Mouse (Mus musculus) G1E (cell line): ENCODE measurements around the gene Dnajb14. TPM values are rescaled to one million over a fixed set of nuclear protein-coding genes. Genes with fewer than 3 reads are reported as not detected.
"Not testable (repeated sequence)": the region's sequence is repeated elsewhere in the genome, so short reads cannot be mapped to it uniquely, and the experiment has no call there.

Experiments
- ATAC-seq: 2 replicates; pipeline ENCODE4 v1.8.0; 2016; ENCODE audit warnings: mild to moderate bottlenecking; ENCODE audit not compliant: insufficient number of reproducible peaks, poor library complexity, low FRiP score, severe bottlenecking; ENCODE audit errors: extremely low read depth
- DNase-seq: peaks from one replicate; pipeline ENCODE4 v3.0.0; 2012; ENCODE audit warnings: low spot score
- H3K27me3 ChIP-seq: 2 replicates; pipeline ENCODE4 v1.6.1; 2012; ENCODE audit warnings: mild to moderate bottlenecking, low read length, inconsistent platforms; ENCODE audit not compliant: insufficient read depth
- H3K36me3 ChIP-seq: replicated peaks from 2 replicates; pipeline ENCODE3; 2012; ENCODE audit warnings: mild to moderate bottlenecking, inconsistent platforms
- H3K4me1 ChIP-seq: 2 replicates; pipeline ENCODE4 v1.6.1; 2012; ENCODE audit warnings: low read depth, low read length, inconsistent platforms, mixed read lengths; ENCODE audit not compliant: insufficient read depth
- H3K4me3 ChIP-seq: 2 replicates; pipeline ENCODE4 v1.5.1; 2012; ENCODE audit warnings: low read depth, mild to moderate bottlenecking, inconsistent platforms, low read length, moderate library complexity, mixed read lengths
- H3K9me3 ChIP-seq: replicated peaks from 2 replicates; pipeline ENCODE4 v1.6.1; 2012; ENCODE audit warnings: inconsistent platforms
- CTCF ChIP-seq: IDR thresholded peaks from 2 replicates; pipeline ENCODE4 v1.5.1; 2012; ENCODE audit warnings: low read depth, low read length, inconsistent platforms, mixed read lengths
- GATA1 ChIP-seq: IDR thresholded peaks from 2 replicates; pipeline ENCODE4 v1.6.1; 2012; ENCODE audit warnings: borderline replicate concordance, low read length, inconsistent platforms, mixed read lengths
- GATA2 ChIP-seq: IDR thresholded peaks from 2 replicates; pipeline ENCODE4 v1.6.1; 2012; ENCODE audit warnings: low read depth, low read length, inconsistent platforms, borderline replicate concordance
- POLR2AphosphoS5 ChIP-seq: IDR thresholded peaks from 2 replicates; pipeline ENCODE4 v1.6.1; 2012; ENCODE audit warnings: low read depth, low read length, inconsistent platforms; ENCODE audit not compliant: insufficient replicate concordance
- TAL1 ChIP-seq: conservative IDR thresholded peaks from 2 replicates; pipeline ENCODE4 v1.6.1; 2012; ENCODE audit warnings: low read depth, low read length, inconsistent platforms, mixed read lengths
- polyA plus RNA-seq: library from polyadenylated mRNA; stranded (reverse); fragments of >175 nt; gene quantifications from 2 replicates; pipeline ENCODE4 v1.2.3, GENCODE M21; 2012
- total RNA-seq, 2 experiments: library from RNA; stranded (forward) in 1 of 2; stranded (reverse) in 1 of 2; fragments of 200-1000 nt in 1 of 2; fragments of >200 nt in 1 of 2; fragmentation: Nextera tagmentation in 1 of 2; gene quantifications; 2 replicates each; pipeline ENCODE4 v1.2.3; 2014 to 2017

Dnajb14 gene
- total and polyA plus RNA-seq, 3 experiments: 2.4 to 23.8 (median 14.4) TPM

DNA sequence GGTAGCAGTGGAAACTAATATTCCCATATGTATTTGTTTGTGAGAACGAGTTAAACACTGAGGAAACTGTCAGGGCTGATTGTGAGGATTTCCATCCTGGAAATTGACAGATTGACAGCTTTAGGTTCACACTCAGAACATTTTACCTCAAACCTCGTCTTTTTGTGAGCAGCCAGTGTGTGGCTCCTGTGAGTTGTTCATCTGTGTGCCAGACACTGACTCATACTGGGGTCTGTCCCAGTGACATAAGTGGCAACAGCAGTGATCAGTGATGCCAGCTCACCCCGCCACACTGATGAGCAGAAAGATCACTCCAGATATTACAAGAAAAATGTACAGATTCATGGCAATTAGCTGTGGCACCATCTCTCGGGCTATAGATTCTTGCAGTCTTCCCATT lies 92.0 kb downstream of the Dnajb14 start:
- TF ChIP-seq TAL1 (no peak), CTCF (no peak), GATA1 (no peak), POLR2AphosphoS5 (no peak), GATA2 (no peak)
- no peak overlapping the region for H3K4me3 ChIP-seq
- peaks cover 88% of the 10 kb centered on the region for H3K4me1 ChIP-seq
- DNase-seq (no peak), ATAC-seq (no peak)
- H3K9me3 ChIP-seq: no peaks in the 10 kb centered on the region
- H3K27me3 ChIP-seq: no peaks in the 10 kb centered on the region
- H3K36me3 ChIP-seq: peaks cover 87% of the 10 kb centered on the region

- no peak for DNase-seq
- Histone ChIP-seq H3K4me3 (no peak overlapping the region), H3K9me3 (no peaks in the 10 kb centered on the region), H3K36me3 (peaks cover 91% of the 10 kb centered on the region), H3K4me1 (peaks cover 90% of the 10 kb centered on the region), H3K27me3 (no peaks in the 10 kb centered on the region)
- ATAC-seq: no peak
- TF ChIP-seq GATA1 (no peak), POLR2AphosphoS5 (no peak), TAL1 (no peak), CTCF (no peak), GATA2 (no peak)
Observed at GRCm38 (mm10) chr3:137961736-137962385, 94.4 kb downstream of the Dnajb14 start.

DNA sequence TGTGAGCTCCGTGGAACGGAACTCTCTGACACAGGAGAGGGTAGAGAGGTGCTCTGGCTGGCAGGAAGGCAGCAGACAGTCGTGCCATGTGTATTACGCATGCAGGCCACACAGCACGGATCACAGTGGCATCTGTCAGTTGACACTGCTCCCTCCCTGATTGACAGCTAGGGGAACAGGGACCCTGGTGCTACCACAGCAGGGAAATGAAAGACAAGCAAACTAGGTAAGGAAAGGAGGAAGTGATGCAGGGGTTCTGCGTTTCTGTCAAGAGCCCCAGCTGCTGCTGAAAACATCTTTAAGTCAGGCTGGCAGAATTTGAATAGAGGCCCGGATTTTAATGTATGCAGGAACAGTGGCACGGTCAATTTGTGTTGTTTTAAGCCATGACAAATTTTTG lies 96.0 kb downstream of the Dnajb14 start:
- no peak for ATAC-seq
- H3K4me3 ChIP-seq: peak overlapping the region; percentile 57
- TF ChIP-seq TAL1: no peak
- no peak for TF ChIP-seq GATA2
- no peak for TF ChIP-seq POLR2AphosphoS5
- no peak for TF ChIP-seq CTCF
- no peak for TF ChIP-seq GATA1
- H3K27me3 ChIP-seq: no peaks in the 10 kb centered on the region
- peaks cover 91% of the 10 kb centered on the region for H3K36me3 ChIP-seq
- H3K9me3 ChIP-seq: no peaks in the 10 kb centered on the region
- no peak for DNase-seq
- H3K4me1 ChIP-seq: peaks cover 90% of the 10 kb centered on the region

- not testable (repeated sequence) for ATAC-seq, DNase-seq, H3K27me3 ChIP-seq, H3K9me3 ChIP-seq, H3K4me3 ChIP-seq
- peaks cover 87% of the 10 kb centered on the region for H3K36me3 ChIP-seq
- H3K4me1 ChIP-seq: peaks cover 88% of the 10 kb centered on the region
Observed at GRCm38 (mm10) chr3:137964014-137964413, 96.5 kb downstream of the Dnajb14 start.

Other genes with a start within 250 kb of the Dnajb14 start
- not detected in 2 replicates for gene Ddit4l, start 246.1 kb upstream of the Dnajb14 start, total RNA-seq (2014; fragmentation: Nextera tagmentation)
- 0.05 TPM in 1 of 2 replicates, not detected in the other for gene Ddit4l, start 246.1 kb upstream of the Dnajb14 start, total RNA-seq (2017)
- not detected in 2 replicates for gene Ddit4l, start 246.1 kb upstream of the Dnajb14 start, polyA plus RNA-seq
- gene Gm21962, start 196.2 kb upstream of the Dnajb14 start, total RNA-seq (2014; fragmentation: Nextera tagmentation): not detected in 2 replicates
- 0.12 and 0.22 TPM in 2 replicates for gene Gm21962, start 196.2 kb upstream of the Dnajb14 start, total RNA-seq (2017)
- not detected in 2 replicates for gene Gm21962, start 196.2 kb upstream of the Dnajb14 start, polyA plus RNA-seq
- 814 and 860 TPM in 2 replicates for gene H2afz, start 3.2 kb upstream of the Dnajb14 start, total RNA-seq (2014; fragmentation: Nextera tagmentation)
- 3,552 and 3,752 TPM in 2 replicates for gene H2afz, start 3.2 kb upstream of the Dnajb14 start, total RNA-seq (2017)
- 3,787 and 4,050 TPM in 2 replicates for gene H2afz, start 3.2 kb upstream of the Dnajb14 start, polyA plus RNA-seq
- 152 and 187 TPM in 2 replicates for gene Lamtor3, start 50.8 kb downstream of the Dnajb14 start, total RNA-seq (2014; fragmentation: Nextera tagmentation)
- 233 and 234 TPM in 2 replicates for gene Lamtor3, start 50.8 kb downstream of the Dnajb14 start, total RNA-seq (2017)
- gene Lamtor3, start 50.8 kb downstream of the Dnajb14 start, polyA plus RNA-seq: 27.0 and 38.4 TPM in 2 replicates
- gene Dapp1, start 113.9 kb downstream of the Dnajb14 start, total RNA-seq (2014; fragmentation: Nextera tagmentation): 288 and 301 TPM in 2 replicates
- 438 and 441 TPM in 2 replicates for gene Dapp1, start 113.9 kb downstream of the Dnajb14 start, total RNA-seq (2017)
- 14.3 and 37.2 TPM in 2 replicates for gene Dapp1, start 113.9 kb downstream of the Dnajb14 start, polyA plus RNA-seq
- gene 1110002E22Rik, start 197.4 kb downstream of the Dnajb14 start, total RNA-seq (2014; fragmentation: Nextera tagmentation): not detected in 2 replicates
- under 0.01 and 0.06 TPM in 2 replicates for gene 1110002E22Rik, start 197.4 kb downstream of the Dnajb14 start, total RNA-seq (2017)
- gene 1110002E22Rik, start 197.4 kb downstream of the Dnajb14 start, polyA plus RNA-seq: 0.02 TPM in 2 replicates
- gene Gm5105, start 199.7 kb downstream of the Dnajb14 start, total RNA-seq (2014; fragmentation: Nextera tagmentation): not detected in 2 replicates
- gene Gm5105, start 199.7 kb downstream of the Dnajb14 start, total RNA-seq (2017): 0.11 and 0.12 TPM in 2 replicates
- gene Gm5105, start 199.7 kb downstream of the Dnajb14 start, polyA plus RNA-seq: not detected in 2 replicates